32 mouse cellular contexts compared by ENCODE assay signal in genomic region chr2:116685756-116686155, GRCm38 (mm10).
"Had no signal": no experiment of that assay in that cellular context is flagged by ENCODE, and none has a peak within 500 bp of the region (broad histone marks: within the 10 kb centered on the region; RNA-seq: fewer than 3 reads in every experiment).

No protein-coding gene starts in this region.

- H3K27ac ChIP-seq: left cerebral cortex, adult 2 months; limb, embryonic 10.5 days; limb, embryonic 12.5 days; limb, embryonic 13.5 days; limb, embryonic 15.5 days; liver, embryonic 12.5 days; liver, embryonic 13.5 days; liver, embryonic 14.5 days; liver, embryonic 15.5 days; lung, embryonic 15.5 days; macrophage; midbrain, embryonic 10.5 days; midbrain, embryonic 12.5 days; midbrain, embryonic 13.5 days; midbrain, embryonic 15.5 days had no signal

- H3K9ac ChIP-seq: limb, embryonic 12.5 days; limb, embryonic 13.5 days; limb, embryonic 15.5 days; liver, embryonic 12.5 days; liver, embryonic 13.5 days; liver, embryonic 14.5 days; liver, embryonic 15.5 days; liver, postnatal 0 days; lung, embryonic 14.5 days; lung, embryonic 15.5 days; midbrain, embryonic 12.5 days; midbrain, embryonic 13.5 days; midbrain, embryonic 15.5 days had no signal

- H3K27me3 ChIP-seq: limb, embryonic 15.5 days; liver, embryonic 12.5 days; liver, embryonic 13.5 days; liver, embryonic 15.5 days; lung, embryonic 15.5 days; megakaryocyte, embryonic 14.5 days; midbrain, embryonic 12.5 days; midbrain, embryonic 13.5 days; midbrain, embryonic 15.5 days had no signal

- H3K36me3 ChIP-seq: limb, embryonic 10.5 days; limb, embryonic 12.5 days; limb, embryonic 13.5 days; limb, embryonic 15.5 days; liver, embryonic 12.5 days; liver, embryonic 13.5 days; liver, embryonic 15.5 days; lung, embryonic 15.5 days; midbrain, embryonic 10.5 days; midbrain, embryonic 12.5 days; midbrain, embryonic 13.5 days; midbrain, embryonic 15.5 days had no signal

- ATAC-seq: liver, embryonic 12.5 days; liver, postnatal 0 days; lung, postnatal 0 days; midbrain, embryonic 13.5 days; midbrain, embryonic 15.5 days; midbrain, embryonic 16.5 days had no signal

- H3K4me1 ChIP-seq: limb, embryonic 10.5 days; limb, embryonic 12.5 days; limb, embryonic 13.5 days; limb, embryonic 15.5 days; liver, embryonic 12.5 days; liver, embryonic 13.5 days; liver, embryonic 15.5 days; lung, embryonic 15.5 days; megakaryocyte, embryonic 14.5 days; midbrain, embryonic 10.5 days; midbrain, embryonic 12.5 days; midbrain, embryonic 13.5 days; midbrain, embryonic 15.5 days had no signal

- H3K9me3 ChIP-seq: limb, embryonic 10.5 days; limb, embryonic 12.5 days; limb, embryonic 13.5 days; limb, embryonic 15.5 days; liver, embryonic 12.5 days; liver, embryonic 13.5 days; liver, embryonic 15.5 days; lung, embryonic 15.5 days; megakaryocyte, embryonic 14.5 days; midbrain, embryonic 10.5 days; midbrain, embryonic 12.5 days; midbrain, embryonic 13.5 days; midbrain, embryonic 15.5 days had no signal

- H3K4me2 ChIP-seq: limb, embryonic 12.5 days; limb, embryonic 13.5 days; limb, embryonic 15.5 days; liver, embryonic 11.5 days; liver, embryonic 12.5 days; liver, embryonic 13.5 days; liver, embryonic 15.5 days; lung, embryonic 14.5 days; lung, embryonic 15.5 days; midbrain, embryonic 11.5 days; midbrain, embryonic 12.5 days; midbrain, embryonic 13.5 days; midbrain, embryonic 15.5 days had no signal

- H3K4me3 ChIP-seq: left cerebral cortex, adult 2 months; limb, embryonic 10.5 days; limb, embryonic 12.5 days; limb, embryonic 13.5 days; limb, embryonic 15.5 days; liver, embryonic 12.5 days; liver, embryonic 13.5 days; liver, embryonic 15.5 days; lung, embryonic 15.5 days; megakaryocyte, embryonic 14.5 days; midbrain, embryonic 10.5 days; midbrain, embryonic 12.5 days; midbrain, embryonic 13.5 days; midbrain, embryonic 15.5 days; myocyte had no signal

- DNase-seq: left cerebral cortex, postnatal 4 days; liver; liver, embryonic 13.5 days; liver, postnatal 0 days; lung, adult 18-20 months; lung, adult 2 months; lung, embryonic 14.5 days; lung, postnatal 10 days; lung, postnatal 14 days; lung, postnatal 36 days; lung, postnatal 4 days; midbrain, embryonic 14.5 days had no signal
